Mouse (Mus musculus): ENCODE measurements at regions not wholly inside any gene's neighbourhood (a gene's known extent, or its start where the extent isn't known, plus 50 kb on each side); places are given as distances from the start of the nearest gene placed in this dataset.
"Not testable (repeated sequence)": the region's sequence is repeated elsewhere in the genome, so short reads cannot be mapped to it uniquely, and the experiment has no call there.

DNA sequence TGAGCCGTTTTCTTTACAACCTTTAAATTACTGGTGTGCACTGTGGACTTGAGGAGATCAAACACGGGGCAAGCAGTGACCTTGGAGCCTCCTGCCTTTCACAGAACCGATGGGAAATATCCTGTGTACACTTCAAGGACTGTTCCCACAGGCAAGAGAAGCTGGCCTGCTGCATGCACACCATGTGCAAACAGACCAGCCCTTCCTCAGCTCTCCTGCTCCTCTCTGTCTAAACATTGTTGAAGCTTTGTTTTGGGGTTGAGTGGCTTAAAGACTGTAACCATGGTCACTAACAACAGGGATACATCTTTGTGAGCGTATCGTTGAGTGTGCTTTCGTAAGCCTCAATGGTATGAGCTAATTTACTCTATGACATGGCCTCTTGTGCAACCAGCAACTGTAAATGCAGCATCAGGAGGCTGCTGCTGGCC, 50.2 kb upstream of the Agps start:
- no peak for DNase-seq (ENCODE audit: low spot score in 2 of 2)

DNA sequence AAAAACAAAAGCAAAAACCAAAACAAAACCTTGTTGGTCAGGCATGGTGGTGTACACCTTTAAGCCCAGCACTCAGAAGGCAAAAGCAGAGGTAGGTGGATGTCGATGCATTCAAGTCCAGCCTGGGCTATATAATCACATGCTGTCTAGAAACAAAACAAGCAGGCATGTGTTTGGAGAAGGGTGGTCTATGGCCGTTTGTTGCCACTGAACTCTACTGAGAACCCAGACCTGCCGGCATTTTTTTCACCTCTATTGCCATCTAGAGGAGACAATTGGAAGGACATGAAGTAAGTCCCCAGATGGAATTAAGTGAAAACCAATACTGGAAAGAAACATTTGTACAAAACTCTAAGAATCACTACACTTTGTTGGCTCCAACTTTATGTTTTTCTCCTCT, 50.9 kb upstream of the Agps start:
- peak in 1 of 2 experiments; percentile 12 for DNase-seq (ENCODE audit: low spot score in 2 of 2)

DNA sequence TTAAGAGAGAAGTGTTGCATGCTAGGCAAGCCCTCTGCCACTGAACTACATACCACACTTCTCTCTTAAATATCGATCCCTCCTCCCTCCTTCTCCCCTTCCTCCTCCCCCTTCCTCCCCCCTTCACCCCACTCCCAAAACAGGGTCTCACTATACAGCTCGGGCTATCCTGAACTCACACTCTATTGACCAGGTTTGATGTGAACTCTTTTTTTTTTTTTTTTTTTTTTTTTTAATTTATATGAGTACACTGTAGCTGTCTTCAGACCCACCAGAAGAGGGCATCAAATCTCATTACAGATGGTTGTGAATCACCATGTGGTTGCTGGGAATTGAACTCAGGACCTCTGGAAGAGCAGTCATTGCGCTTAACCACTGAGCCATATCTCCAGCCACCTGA, 53.3 kb upstream of the Agps start:
- DNase-seq (ENCODE audit: low spot score in 2 of 2), result not testable (repeated sequence)

DNA sequence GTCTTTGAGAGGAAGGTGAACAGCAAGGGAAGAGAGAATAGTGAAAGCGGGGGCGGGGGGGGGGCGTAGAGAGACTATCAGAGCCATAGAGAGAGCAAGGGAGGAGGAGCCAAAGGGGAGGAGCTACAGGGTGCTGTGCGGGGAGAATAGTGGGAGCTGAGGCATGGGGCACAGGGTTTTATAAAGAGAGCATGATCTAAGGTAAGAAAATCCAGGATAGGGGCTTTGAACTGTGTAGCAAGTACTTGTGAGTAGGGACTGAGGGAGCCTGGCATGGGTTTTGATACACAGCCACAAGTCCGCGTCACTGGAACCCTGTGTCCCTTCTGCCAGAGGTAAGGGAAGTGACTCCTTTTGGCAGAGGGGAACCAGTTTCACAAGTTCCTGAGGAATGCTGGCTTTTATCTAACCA, 54.9 kb upstream of the Agps start:
- no peak for DNase-seq (ENCODE audit: low spot score in 2 of 2)

DNA sequence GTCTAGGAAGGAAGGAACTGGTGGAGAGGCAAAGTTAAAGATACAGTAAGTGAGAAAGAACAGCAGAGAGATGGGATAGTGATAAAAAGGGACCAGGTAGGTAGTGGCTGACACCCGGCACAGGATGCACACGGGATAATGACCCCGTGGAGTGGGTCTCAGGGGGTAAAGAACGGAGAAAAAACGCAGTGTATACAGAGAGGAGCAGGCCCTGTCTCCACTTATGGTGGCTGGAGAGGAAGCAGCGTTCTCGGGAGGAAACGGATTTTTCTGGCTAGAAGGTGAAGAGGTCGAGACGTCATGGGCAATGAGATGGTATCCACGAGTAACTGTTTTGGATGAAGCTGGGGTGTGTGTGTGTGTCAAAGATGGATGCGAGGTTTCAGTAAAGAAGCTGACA, 55.4 kb upstream of the Agps start:
- no peak for DNase-seq (ENCODE audit: low spot score in 2 of 2)

DNA sequence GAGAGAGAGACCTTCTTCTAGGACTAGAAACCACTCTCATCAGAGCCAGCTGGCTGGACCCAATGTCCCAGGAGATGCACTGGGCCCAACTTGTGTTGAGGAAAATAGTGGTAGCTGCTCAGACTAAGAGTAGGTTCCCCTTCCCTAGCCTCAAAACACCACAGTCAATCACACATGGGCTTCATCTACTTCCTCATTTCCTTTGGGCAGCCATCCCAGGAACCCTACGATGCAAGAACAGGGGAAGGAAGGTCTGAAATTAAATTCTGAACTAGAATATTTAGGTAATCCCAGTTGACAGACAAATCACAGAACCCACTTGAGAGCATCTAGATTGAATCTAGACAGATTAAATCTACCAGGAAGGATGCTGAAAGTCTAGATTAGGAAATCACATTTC, 56.8 kb upstream of the Agps start:
- DNase-seq (ENCODE audit: low spot score in 2 of 2), result no peak

DNA sequence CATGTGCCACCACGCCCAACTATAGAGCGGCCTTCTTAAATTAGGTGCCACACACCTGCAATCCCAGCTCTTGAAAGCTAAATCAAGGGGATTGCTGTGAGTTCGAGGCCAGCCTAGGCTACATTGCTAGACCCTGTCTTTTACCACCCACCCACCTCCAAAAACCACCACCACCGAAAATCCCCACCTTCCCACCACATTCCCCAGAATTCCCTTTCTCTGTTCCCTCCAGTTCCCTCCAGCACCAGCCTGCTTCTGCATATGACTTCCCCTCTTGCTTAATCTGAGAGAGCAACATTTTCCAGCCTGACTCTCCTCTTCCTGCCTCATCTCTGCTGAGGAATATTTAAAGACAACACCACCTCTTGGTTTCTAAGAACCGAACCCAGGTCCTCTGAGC, 58.5 kb upstream of the Agps start:
- no peak for DNase-seq (ENCODE audit: low spot score in 2 of 2)

DNA sequence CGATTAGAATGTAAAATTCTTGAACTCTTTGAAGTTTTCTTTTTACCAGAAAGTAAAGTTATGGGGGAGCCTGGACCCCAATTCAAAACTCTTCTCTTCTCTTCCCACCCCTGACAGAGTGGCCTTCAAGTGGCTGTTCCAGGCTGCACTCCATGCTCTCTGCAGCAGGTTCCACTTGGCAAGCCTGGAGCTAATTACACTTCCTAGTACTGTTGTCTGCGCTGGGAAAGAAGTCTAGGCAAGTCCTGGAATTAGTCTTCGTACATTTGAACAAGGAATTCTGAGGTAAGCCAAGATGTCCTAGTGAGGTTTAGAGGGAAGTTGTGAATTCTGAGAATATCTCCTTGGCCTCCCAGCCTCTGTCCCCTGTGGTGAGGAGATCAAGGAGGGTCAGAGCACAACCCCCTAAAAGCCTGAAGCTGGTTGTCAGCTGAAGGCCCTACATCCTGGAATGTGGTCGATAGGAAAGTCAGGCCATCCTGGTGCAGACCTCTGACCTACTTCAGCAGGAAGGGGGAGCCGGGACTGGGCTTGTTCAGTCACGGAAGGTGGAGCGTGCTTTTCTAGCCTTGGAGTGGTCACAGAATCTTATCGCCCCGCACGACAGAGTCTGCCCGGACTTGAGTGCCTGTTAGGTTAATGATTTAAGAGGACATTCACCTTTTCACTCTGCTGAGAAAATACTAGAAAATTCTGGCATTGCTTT, 59.6 kb upstream of the Agps start:
- DNase-seq (ENCODE audit: low spot score in 2 of 2), result no peak

DNA sequence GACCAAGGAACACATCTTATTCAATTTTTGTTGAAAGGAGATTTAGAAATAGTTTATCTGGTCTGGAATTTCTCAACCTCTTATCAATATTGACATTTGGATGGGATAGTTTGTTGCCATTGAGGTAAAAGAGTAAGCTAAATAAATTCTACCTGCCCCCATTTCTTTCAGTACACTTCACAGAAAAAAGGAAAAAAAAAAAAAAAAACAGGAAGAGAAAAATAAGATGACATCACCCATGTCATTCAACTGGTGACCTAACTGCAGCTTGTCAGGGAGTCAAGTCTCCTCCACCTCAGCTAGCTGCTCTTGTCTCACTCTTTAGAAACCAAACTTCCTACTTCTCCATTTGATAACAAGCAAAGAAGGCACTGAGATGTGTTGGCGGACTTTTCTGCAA, 61.3 kb upstream of the Agps start:
- no peak for DNase-seq (ENCODE audit: low spot score in 2 of 2)

DNA sequence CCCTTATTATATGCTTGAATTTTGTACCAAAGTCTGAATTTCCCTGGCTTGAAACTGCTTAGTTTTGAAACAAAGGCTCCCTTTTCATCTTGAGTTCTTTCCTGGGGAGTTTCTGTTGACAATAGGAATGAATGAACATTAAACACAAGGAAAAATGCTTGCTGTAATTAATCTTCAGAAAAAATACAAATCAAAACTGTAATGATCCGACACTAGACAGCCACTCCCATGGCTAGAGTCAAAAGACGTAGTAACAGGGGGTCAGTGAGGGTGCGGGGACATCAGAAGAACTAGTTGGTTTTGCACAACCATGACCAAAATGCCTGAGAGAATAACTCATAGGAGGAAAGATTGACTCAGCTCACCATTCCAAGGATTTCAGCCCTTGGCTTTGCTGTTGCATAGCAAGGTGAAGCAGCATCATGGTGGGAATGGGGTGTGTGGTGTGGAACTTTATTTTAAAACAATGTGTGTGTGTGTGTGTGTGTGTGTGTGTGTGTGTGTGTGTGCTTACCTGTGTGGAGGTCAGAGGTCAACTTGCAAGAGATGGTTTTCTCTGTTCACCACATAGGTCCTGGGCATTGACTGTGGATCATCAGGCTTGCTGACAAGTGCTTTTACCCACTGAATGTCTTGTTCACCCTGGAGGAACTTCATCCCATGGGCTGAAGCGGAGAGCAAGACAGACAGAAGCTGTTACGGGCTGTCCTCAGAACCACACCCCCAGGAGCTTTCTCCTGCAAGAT, 63.2 kb upstream of the Agps start:
- DNase-seq (ENCODE audit: low spot score in 2 of 2), result no peak

DNA sequence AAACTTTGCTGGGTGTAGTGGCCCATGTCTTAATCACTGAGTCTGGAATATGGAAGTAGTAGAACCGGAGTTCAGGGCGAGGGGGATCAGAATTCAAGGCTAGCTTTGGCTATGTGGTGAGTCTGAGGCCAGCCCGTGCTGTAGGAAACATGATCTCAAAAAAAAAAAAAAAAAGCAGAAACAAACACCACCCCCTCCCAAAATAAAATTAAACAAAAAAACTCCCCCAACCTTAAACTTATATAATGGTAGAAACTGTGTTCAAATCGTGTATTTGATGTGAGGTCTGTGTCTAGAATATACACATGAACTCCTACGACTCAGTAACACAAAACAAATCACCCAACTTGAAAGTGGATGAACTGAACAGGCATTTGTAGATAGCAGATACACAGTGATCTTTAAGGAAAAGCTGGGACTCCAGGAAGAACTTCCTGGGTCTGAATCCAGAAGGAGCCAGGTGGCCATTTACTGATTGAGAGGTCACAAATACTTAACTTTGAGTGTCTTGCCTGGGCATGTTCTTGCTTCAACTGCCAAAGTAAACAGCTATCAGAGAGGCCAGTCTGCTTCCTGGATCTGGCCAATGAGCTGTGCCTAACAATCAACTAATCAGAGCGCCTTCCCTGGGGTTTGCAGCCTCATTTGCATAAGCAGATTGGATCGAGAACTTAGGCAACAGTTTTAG, 63.6 kb upstream of the Nfe2l2 start:
- DNase-seq (ENCODE audit: low spot score in 2 of 2), result no peak

DNA sequence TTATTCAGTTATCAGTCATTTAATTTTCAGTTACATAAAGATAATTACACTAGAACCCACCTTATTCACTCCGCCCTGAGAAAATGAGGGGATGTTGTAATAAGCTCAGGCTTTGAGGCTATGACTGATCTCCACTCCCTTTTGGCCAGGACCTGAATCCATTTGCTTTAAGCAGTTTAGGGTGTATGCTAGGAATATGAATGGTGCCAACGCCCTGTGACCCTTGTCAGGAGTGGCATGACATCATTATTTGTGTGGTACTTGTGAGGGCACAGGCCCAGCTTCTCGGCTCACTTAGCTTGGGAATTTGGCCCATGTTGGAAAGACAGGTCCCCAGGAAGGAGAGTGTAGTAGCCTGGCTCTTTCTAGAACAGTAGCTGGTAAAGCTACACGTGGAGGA, 61.0 kb upstream of the Nfe2l2 start:
- no peak for DNase-seq (ENCODE audit: low spot score in 2 of 2)

DNA sequence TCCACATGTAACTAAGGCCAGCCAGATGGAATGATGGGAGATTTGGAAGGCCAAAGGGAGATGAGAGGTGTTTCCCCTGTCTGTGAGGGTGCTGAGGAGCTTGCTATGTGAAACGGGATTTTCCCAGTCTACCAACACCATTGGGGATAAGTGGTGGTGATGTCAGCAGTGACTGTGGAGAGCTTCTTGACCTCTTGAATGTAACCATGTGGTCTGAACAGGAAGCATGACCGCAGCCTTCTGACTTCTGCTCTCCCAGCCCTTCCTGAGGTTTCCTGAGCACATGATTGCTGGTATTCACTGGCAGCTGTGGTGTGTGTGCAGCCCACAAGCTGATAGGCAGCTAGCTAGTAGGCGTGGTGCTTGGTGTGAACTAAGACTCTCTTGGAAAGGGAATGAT, 58.8 kb upstream of the Nfe2l2 start:
- no peak for DNase-seq (ENCODE audit: low spot score in 2 of 2)

DNA sequence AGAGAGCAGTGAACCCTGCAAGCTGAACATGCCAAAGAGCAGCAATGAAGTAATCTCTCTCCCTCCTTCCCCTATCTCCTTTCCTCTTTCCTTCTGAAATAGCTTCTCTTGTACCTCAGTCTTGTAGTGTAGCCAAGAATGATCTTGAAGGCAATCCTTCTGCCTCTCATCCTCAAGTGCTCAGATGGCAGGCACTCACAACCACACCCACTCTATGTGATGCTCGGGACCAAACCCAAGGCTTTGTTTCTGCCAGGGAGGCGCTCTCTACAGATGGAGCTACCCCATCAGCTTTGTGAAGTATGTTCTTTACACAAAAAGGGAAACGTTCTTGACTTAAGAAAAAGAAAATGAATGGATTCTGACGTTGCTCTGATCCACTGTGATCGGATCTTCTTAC, 57.6 kb upstream of the Nfe2l2 start:
- no peak for DNase-seq (ENCODE audit: low spot score in 2 of 2)

DNA sequence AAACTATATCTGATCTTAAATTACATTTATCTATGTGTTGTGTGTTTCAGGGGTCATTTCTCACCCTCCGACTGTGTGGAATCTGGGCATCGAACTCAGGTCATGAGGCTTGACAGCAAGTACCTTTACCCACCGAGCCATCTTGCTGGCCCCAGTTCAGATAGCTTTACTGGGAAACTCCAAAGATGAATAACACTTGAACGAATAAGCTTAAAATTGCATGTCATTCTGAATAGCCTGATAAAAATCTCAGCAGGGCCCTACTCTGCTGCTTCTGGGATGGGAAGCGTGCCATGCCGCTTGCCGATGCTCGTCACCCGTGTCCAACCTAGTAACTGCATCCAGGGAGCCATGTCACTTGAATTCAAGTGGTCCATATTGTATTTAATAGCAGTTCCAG, 57.2 kb upstream of the Nfe2l2 start:
- no peak for DNase-seq (ENCODE audit: low spot score in 2 of 2)

DNA sequence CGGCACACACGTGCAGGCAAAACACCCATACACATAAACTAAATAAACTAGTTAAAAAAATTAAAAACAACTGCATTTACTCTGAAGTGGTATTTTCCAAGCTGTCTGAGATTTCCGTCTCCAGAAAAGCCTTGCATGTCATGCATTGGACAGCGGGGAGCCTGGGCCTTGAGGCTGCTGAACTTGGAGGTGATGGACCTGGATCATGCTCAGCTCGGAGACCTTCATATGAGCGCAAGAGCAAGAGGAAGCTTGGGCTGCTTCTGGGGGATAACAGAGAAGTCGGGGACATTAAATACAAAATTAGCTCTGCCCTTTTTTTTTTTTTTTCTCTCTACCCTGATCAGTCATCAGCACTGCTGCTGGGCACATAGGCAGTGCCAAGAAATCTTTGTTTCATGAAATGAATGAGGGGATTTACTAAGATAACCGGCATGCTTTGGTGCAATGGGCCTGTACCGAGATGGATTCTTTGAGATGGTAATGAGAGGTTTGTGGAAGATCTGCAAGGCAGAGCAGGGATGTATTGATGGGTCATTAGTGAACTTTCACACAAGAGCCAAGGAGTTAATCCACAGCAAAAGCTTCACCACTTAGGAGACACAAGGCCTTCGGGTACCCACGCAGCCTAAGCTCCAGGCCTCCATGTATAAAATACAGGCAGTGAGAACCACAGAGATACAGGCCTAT, 54.9 kb upstream of the Nfe2l2 start:
- DNase-seq (ENCODE audit: low spot score in 2 of 2), result no peak

DNA sequence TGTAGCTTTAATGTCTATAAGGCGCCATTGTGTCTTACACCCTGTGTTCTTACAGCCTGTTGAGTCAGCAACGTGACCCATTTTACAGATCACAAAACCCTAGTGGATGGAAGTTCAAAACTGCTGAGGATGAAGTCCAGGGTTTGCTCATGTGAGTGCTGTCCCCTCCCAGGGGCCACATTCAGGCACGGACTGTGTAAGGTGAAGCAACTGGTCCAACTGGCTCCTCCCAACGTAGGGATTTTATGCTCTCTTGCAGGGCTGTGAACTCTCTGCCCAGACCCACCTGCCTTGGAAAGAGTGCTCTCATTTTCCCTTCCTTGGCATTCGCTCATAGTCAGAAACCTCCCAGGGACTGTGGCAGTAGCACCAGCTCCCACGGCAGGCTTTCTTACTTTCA, 53.8 kb upstream of the Nfe2l2 start:
- no peak for DNase-seq (ENCODE audit: low spot score in 2 of 2)

DNA sequence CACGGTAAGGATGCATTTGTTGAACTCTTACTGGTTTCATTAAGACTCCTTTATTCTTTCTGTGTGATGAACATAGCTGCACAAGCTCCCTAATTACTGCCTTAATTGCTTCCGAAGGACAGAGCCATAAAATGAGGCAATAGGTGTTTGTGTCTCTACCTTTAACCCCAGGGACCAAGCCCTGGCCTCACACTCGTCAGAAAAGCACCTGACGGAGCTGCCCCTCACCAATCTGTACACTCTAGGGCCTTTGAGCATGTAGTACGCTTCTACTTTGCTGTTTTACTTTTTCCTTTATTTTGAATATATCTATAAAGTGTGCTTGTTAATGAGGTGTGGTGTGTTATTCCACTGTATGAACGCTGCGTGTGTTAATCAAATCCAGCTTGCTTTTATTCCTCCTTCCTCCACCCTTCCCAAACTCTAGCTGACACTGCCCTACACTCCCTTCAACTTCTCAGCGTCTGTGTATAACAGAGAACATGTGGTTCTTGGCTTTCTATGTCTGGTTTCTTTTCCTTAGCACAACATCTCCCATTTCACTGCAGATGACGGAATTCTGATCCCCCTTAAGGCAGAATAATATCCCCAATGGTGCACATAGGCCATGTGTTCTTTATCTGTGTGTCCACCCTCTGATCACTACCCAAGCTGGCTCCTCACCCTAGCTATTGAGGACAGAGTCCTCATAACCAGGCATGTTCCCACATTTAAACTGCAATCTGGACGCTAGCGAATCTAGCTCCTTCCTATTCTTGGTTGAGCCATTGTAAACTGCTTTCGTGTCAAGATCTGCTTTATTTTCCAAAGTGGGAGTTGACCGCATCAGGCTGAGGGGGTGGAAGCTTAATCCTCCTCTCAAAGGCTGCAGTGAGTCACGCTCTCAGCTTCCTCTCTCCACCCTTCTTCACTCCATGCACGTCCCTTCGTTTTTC, 52.5 kb upstream of the Nfe2l2 start:
- DNase-seq (ENCODE audit: low spot score in 2 of 2), result peak; percentile 5 to 53

DNA sequence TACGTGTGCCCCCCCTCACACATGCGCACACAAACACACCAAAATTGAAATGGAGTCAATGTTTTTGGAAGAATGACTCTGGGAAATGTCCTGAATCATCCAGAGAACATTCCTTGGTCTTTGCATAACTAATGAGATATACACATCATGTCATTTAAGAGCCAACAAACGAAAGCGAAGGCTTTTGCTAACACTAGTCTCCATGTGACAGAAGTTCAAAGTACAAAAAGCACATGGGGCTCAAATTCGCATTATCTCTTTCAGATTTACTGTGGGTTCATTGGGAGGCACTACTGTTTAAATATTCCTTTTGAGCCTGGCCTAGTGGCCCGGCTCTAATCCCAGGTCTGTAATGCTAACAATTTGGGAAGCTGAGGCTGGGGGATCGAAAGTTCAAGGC, 50.2 kb upstream of the Nfe2l2 start:
- DNase-seq (ENCODE audit: low spot score in 2 of 2), result no peak
